Mouse (Mus musculus) midbrain, embryonic 12.5 days (tissue): ENCODE measurements around the gene Ap5s1. TPM values are rescaled to one million over a fixed set of nuclear protein-coding genes. Genes with fewer than 3 reads are reported as not detected.

Experiments used
- ATAC-seq: fragments of 200-750 bp; cut with Nextera tagmentation; 2 replicates; pipeline ENCODE4 v1.8.0; 2017; ENCODE audit warnings: low read depth, moderate TSS enrichment, moderate library complexity; ENCODE audit not compliant: low FRiP score
- H3K27ac ChIP-seq: fragments of 300-500 bp; sonication (generic); replicated peaks from 2 replicates; pipeline ENCODE4 v1.5.1; 2016; ENCODE audit warnings: mild to moderate bottlenecking
- H3K27me3 ChIP-seq: fragments of 300-500 bp; sonication (generic); 2 replicates; pipeline ENCODE4 v1.6.1; 2016; ENCODE audit warnings: mild to moderate bottlenecking
- H3K36me3 ChIP-seq: fragments of 300-500 bp; sonication (generic); 2 replicates; pipeline ENCODE4 v1.6.1; 2016
- H3K4me1 ChIP-seq: fragments of 300-500 bp; sonication (generic); 2 replicates; pipeline ENCODE4 v1.6.1; 2016
- H3K4me2 ChIP-seq: fragments of 300-500 bp; sonication (generic); replicated peaks from 2 replicates; pipeline ENCODE4 v1.6.1; 2016; ENCODE audit warnings: mild to moderate bottlenecking, moderate library complexity
- H3K4me3 ChIP-seq: fragments of 300-500 bp; sonication (generic); 2 replicates; pipeline ENCODE4 v1.5.1; 2016; ENCODE audit warnings: mild to moderate bottlenecking
- H3K9ac ChIP-seq: fragments of 300-500 bp; sonication (generic); replicated peaks from 2 replicates; pipeline ENCODE4 v1.6.1; 2016; ENCODE audit warnings: mild to moderate bottlenecking, moderate library complexity
- H3K9me3 ChIP-seq: fragments of 300-500 bp; sonication (generic); 2 replicates; pipeline ENCODE4 v1.6.1; 2016; ENCODE audit warnings: mild to moderate bottlenecking
- WGBS: fragments of 180-500 bp; shearing (Covaris S2); methylation state at CpG from one replicate; pipeline ENCODE4 v1.1.7; 2016; 5-methylcytosine and 5-hydroxymethylcytosine counted together
- polyA plus RNA-seq: library from polyadenylated mRNA; unstranded; fragments of >200 nt; fragmentation: Nextera tagmentation; extraction: Ambion mirVana; gene quantifications from 2 replicates; pipeline ENCODE4 v1.2.1, GENCODE M21; 2016

Gene Ap5s1
- polyA plus RNA-seq, 1 experiment from 2014 or later: 28.7 TPM

DNA sequence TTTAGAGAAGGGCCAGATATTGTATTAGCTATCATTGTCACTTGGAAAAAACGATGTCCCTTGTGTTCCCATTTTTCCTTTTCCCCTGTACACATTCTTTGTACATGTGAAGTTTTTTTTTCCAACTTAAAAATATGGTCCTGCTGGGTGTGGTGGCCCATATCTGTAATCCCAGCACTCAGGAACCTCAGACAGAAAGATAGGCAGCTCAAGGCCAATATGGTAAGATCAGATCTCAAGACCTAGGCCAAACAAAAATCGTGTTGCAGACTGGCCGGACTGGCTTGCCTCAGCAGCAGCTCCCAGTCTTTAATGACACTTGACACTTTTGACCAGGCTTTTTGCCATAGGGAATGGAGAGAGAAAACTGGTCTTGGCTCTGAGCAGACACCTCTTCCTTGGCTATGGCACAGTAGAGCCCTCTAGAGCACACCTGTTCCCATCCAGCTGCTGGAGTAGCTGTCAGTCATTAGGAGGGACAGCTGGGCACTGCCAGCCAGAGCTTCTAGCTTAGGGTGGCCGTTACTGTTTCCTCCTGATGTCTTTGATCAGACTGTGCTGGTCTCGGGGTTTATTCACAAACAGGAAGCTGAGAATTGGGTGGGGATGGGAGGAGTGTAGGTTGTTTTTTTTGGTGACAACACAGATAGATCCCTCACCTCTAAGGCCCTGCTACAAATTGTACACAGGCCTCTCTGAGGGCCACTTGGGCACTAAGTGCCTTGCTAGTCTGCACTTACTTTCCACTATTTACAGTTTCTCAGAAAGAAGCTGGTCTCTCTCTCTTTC is 17.2 kb upstream of the Ap5s1 start:
- Histone ChIP-seq H3K9me3 (no peaks in the 10 kb centered on the region), H3K36me3 (peaks cover 31% of the 10 kb centered on the region), H3K27me3 (no peaks in the 10 kb centered on the region), H3K9ac (peak overlapping the region; percentile 4; the same call in 1 of the 2 replicates), H3K27ac (peak overlapping the region; percentile 90), H3K4me3 (peak overlapping the region; percentile 11; the same call in 1 of the 2 replicates), H3K4me2 (peak overlapping the region; percentile 76), H3K4me1 (peaks cover 51% of the 10 kb centered on the region)
- no peak for ATAC-seq
- WGBS: 32% methylated on average over 5 of the region's 5 CpGs

DNA sequence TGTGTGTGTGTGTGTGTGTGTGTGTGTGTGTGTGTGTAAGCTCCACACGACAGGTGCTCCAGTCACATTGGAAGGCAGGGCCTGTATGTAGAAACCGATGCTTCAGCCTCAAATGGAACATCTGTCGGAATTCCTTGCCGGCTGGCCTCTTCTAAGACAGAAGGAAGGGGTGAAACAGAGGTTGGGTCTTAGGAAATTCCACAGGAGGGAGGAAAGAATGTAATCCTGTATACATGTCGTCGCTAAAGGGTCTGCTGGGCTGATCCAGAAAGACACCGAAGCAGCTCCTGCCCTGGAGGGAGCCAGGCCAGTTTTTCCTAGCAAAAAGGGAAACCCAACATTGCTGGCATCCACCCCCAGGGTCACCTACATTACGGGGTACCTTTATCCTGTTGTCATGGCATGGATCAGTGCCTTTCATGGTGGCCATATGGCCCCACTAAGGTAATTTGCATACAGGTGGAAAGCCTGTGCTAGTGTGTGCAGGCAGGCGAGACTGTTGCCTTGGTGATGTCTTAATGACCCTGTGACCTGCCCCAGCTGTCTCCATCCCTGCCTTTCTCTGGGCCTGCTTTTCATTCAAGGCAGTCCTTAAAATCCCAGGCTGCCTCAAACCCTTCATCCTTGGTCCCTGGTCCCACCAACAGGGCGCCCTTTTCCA is 16.4 kb upstream of the Ap5s1 start:
- Histone ChIP-seq H3K4me3 (peak overlapping the region; percentile 11; the same call in 1 of the 2 replicates), H3K36me3 (peaks cover 39% of the 10 kb centered on the region), H3K4me1 (peaks cover 51% of the 10 kb centered on the region), H3K9ac (0 out of 2 replicates have a peak overlapping the region, but pooled peaks have one; percentile 4), H3K27ac (peak overlapping the region; percentile 90), H3K27me3 (no peaks in the 10 kb centered on the region), H3K4me2 (peak overlapping the region; percentile 76), H3K9me3 (no peaks in the 10 kb centered on the region)
- ATAC-seq: peak; percentile 79
- WGBS: 6% methylated on average over 10 of the region's 10 CpGs

DNA sequence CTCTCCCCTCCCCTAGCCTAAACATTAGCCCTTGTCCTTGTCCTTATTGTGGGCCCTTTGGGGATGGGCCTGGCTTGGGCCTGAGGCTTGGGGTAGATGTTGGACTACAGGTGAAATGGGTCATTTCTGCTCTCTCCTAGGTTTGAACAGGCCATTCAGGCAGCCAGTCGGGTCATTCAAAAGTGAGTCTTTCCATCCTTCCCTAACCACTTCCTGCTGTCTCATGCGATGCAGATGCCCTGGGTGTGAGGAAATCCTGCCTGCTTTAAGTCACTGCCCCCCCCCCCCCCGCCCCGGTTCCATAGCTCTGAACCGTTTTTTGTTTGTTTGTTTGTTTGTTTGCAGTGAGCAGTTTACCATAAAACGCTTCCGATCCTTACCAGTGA is 15.9 kb upstream of the Ap5s1 start:
- Histone ChIP-seq H3K27ac (peak overlapping the region; percentile 90), H3K9me3 (no peaks in the 10 kb centered on the region), H3K27me3 (no peaks in the 10 kb centered on the region), H3K9ac (no peak overlapping the region), H3K36me3 (peaks cover 44% of the 10 kb centered on the region), H3K4me1 (peaks cover 50% of the 10 kb centered on the region), H3K4me3 (no peak overlapping the region), H3K4me2 (peak overlapping the region; percentile 76)
- no peak for ATAC-seq
- WGBS: 58% methylated on average over 6 of the region's 7 CpGs

DNA sequence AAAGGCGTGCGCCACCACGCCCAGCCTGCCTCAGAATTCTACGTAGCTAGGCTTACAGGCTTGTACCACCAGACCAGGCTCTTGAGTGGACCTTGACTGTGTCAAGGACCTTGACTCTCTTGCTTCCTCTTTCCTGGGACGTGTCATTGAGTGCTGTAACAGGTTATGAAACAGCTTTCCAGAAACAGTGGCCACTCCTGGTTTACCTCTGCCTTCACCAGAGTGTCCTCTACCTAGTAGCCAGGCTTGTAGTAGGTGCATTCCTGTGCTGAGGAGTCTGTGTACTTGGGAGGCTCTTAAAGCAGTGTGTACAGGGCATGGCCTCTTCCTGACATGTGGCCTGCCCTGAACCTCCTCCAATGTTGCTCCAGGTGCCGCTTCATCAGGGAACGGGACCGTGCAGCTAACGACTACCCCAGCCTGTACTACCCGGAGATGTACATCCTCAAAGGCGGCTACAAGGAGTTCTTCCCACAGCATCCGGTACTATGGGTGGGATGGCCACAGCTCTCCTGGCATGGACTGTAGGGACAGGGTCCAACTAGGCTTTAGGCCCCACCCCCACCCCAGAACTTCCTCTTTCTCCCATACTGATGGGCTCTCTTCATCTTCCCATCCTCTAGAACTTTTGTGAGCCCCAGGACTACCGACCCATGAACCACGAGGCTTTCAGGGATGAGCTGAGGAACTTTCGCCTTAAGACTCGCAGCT is 10.1 kb upstream of the Ap5s1 start:
- ATAC-seq: no peak
- Histone ChIP-seq H3K9me3 (no peaks in the 10 kb centered on the region), H3K36me3 (peaks cover 76% of the 10 kb centered on the region), H3K27ac (no peak overlapping the region), H3K27me3 (no peaks in the 10 kb centered on the region), H3K9ac (no peak overlapping the region), H3K4me1 (peaks cover under 1% of the 10 kb centered on the region; the same call in 1 of the 2 replicates), H3K4me3 (no peak overlapping the region), H3K4me2 (no peak overlapping the region)
- 91% methylated on average over 16 of the region's 16 CpGs for WGBS

DNA sequence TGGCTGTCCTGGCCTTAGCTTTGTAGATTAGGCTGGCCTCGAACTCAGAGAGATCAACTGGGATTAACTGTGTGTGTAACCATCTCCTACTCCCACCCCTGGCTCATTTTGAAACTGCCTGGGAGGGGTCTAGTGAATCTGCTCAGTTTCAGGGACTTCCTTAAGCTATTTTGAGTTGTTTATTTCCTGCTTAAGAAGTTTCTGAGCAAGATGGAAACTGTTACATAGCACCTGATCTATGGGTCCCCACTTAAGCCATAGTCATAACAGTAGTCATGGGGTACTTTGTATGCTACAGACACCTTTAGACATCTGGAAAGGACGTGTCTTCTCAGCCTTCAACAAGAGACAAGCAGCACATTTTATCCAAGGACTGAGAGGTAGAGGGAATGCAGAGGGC is 6.2 kb upstream of the Ap5s1 start:
- H3K9ac ChIP-seq: no peak overlapping the region
- no peak overlapping the region for H3K4me2 ChIP-seq
- H3K9me3 ChIP-seq: no peaks in the 10 kb centered on the region
- 82% methylated on average over 2 of the region's 2 CpGs for WGBS
- peaks cover 39% of the 10 kb centered on the region for H3K36me3 ChIP-seq
- no peaks in the 10 kb centered on the region for H3K4me1 ChIP-seq
- no peaks in the 10 kb centered on the region for H3K27me3 ChIP-seq
- H3K27ac ChIP-seq: no peak overlapping the region
- ATAC-seq: no peak
- no peak overlapping the region for H3K4me3 ChIP-seq

DNA sequence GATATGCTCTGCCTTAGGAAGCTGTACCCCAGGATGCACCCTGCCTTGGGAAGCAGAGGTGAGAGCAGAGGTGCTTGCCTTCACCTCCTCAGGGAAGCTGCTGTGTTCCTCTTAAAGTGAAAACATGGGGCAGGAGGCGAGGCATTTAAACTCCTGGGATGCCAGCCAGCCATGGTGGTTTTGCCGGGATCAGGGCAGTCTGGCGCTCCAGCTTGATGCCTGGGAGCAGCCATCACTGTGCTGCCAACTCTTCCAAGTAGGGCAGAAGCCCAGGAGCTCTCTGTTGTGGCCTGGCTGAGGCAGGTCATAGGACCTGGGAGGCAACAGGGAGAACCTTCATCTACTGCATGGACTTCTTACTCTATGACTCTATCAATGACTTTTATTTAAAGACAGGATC is 5.6 kb upstream of the Ap5s1 start:
- H3K4me1 ChIP-seq: no peaks in the 10 kb centered on the region
- H3K27ac ChIP-seq: no peak overlapping the region
- WGBS: 100% methylated on average over 3 of the region's 3 CpGs
- ATAC-seq: no peak
- H3K27me3 ChIP-seq: no peaks in the 10 kb centered on the region
- H3K4me3 ChIP-seq: no peak overlapping the region
- H3K9me3 ChIP-seq: no peaks in the 10 kb centered on the region
- H3K4me2 ChIP-seq: no peak overlapping the region
- H3K9ac ChIP-seq: no peak overlapping the region
- H3K36me3 ChIP-seq: peaks cover 33% of the 10 kb centered on the region

DNA sequence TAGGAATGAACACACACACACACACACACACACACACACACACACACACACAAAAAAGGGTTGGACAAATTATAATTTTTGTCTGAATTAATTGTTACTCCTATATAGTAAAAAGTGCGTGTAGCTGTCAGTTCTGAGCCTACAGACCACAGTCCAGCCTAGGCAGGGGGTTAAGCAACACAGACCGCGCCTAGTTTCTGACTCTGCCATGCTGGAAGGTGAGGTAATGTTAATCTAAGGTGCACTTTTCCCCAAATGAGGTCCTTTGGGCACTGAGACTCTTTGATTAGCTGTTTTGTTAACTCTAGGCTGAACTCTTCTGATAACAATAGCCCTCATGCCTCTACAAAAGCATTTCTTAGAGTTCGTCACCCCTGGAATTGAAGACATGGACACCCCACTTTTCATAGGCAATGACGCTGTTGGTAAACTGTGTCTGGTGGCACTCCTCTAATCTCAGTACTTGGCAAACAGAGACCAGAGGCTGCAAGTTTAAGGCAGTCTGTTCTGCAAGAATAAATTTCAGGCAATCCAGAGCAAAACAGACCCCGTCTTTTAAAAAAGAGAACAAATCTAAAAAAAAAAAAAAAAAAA is 3.0 kb upstream of the Ap5s1 start:
- H3K9ac ChIP-seq: no peak overlapping the region
- no peaks in the 10 kb centered on the region for H3K4me1 ChIP-seq
- no peaks in the 10 kb centered on the region for H3K9me3 ChIP-seq
- H3K4me3 ChIP-seq: no peak overlapping the region
- H3K36me3 ChIP-seq: peaks cover 14% of the 10 kb centered on the region
- no peak overlapping the region for H3K27ac ChIP-seq
- H3K4me2 ChIP-seq: no peak overlapping the region
- no peaks in the 10 kb centered on the region for H3K27me3 ChIP-seq
- WGBS: 89% methylated on average over 6 of the region's 6 CpGs
- ATAC-seq: no peak

DNA sequence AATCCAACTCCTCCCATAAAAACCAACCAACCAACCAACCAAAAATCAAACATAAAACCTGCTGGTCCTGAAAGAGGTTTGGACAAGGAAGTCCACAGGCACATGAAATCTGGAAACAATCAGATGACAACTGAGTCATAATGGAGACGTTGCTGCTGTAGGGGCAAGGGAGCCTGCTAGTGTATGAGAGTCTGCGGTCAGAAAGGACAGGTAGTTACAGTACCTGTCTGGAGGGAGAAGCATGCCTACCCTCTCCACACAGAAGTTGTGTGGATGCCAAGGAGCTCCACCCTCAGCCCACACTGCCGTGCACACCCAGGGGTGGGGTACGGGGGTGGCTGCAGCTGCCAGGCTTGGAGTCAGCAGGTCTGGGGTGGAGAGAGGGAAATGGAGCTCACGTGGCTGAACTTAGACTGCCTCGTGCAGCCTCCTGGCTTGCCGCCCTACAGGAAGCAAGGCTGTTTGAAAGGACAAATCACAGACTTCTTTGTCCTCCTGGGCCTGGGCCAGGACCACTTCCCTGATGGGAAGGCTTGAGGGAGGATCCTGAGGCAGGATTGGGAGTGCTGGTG is 2.4 kb upstream of the Ap5s1 start:
- no peak overlapping the region for H3K4me2 ChIP-seq
- H3K36me3 ChIP-seq: peaks cover 8% of the 10 kb centered on the region
- H3K9ac ChIP-seq: no peak overlapping the region
- H3K27ac ChIP-seq: no peak overlapping the region
- ATAC-seq: no peak
- no peak overlapping the region for H3K4me3 ChIP-seq
- 62% methylated on average over 7 of the region's 7 CpGs for WGBS
- no peaks in the 10 kb centered on the region for H3K27me3 ChIP-seq
- peaks cover 3% of the 10 kb centered on the region; the same call in 1 of the 2 replicates for H3K4me1 ChIP-seq
- H3K9me3 ChIP-seq: no peaks in the 10 kb centered on the region

DNA sequence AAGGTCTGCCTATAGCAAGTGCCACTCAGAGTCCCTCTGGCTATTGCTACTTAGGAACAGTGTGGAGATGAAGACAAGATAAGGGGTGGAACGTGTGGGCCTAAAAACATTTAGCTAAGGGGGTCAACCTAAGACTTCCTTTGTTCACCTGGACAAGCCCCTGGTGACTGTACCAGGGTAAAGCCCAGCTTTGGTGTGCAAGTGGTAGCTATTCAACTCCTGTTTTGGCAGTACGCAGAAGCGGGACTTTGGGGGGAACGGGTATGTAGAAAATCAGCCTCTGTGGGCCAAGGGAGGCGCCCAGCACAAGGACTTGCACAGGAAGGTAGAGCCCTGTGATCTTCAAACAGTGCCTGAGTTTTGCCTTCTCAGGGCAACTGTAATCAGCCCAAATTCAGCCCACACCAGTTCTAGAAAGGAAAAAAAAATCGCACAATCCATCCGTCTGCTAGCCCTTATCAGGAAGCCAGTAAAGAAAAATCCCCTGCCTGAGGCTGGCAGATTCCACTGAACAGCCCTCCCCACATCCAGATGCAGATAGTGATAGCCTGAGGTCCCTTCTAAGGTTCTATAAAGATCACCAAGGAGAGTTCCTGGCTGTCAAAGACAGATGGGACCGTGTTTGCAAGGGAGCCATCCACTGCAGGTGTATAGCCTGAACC is 1.2 kb upstream of the Ap5s1 start:
- peaks cover 6% of the 10 kb centered on the region for H3K4me1 ChIP-seq
- H3K4me3 ChIP-seq: no peak overlapping the region
- H3K4me2 ChIP-seq: no peak overlapping the region
- no peaks in the 10 kb centered on the region for H3K27me3 ChIP-seq
- ATAC-seq: no peak
- H3K27ac ChIP-seq: no peak overlapping the region
- no peak overlapping the region for H3K9ac ChIP-seq
- H3K9me3 ChIP-seq: no peaks in the 10 kb centered on the region
- no peaks in the 10 kb centered on the region for H3K36me3 ChIP-seq
- 91% methylated on average over 8 of the region's 8 CpGs for WGBS

DNA sequence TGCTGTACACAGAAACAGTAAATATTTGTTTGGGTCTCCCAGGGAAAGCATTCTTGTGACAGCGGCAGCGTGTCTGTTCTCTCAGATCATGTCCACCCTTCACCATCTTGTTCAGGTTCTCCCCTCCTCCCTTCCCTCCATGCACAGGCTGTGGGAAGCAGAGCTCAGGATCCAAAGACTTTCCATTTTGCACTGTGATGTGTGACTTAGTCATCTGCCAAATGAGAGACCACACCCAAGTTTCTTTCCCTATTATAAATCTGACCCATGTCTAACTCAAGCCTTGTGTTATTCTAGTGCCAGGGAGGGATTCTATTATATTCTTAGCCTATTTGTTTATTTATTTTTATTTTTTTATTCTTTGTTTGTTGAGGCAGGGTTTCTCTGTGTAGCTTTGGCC is 1.5 kb downstream of the Ap5s1 start:
- Histone ChIP-seq H3K9me3 (no peaks in the 10 kb centered on the region), H3K27me3 (no peaks in the 10 kb centered on the region), H3K4me1 (peaks cover 16% of the 10 kb centered on the region), H3K27ac (no peak overlapping the region), H3K36me3 (peaks cover 10% of the 10 kb centered on the region), H3K9ac (no peak overlapping the region), H3K4me2 (no peak overlapping the region), H3K4me3 (no peak overlapping the region)
- WGBS: 94% methylated on average over 2 of the region's 2 CpGs
- ATAC-seq: no peak

DNA sequence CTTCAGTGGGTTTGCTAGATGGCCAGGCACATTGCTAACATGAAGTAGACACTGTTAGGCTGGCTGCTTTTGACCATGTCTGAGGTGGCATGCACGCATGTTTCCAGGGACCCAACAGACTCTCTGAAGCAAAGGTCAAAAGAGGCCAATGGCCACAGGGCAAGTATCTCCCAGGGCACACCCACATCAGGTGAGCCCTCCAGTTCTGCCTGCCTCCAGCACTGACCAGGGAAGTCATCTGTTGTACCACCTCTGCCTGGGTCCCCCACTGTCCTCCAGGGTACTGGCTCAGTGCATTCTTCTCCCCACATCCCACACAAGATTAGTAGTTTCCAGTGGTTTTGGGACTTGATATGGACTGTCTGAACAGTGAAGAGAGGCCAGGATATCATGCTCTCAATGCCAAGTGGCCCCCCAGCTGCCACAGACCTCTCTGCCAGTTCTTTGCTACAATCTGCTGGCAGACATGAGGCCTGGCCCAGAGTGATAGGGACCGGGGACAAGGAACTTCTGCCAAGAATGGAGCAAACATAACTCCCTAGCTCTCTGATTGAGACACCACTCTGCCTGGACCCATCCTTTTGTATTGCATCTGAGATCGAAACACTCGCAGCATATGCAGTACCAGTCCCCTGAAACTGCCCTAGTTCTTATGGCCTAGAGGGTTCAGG is 2.4 kb downstream of the Ap5s1 start:
- H3K4me3 ChIP-seq: peak overlapping the region; percentile 64
- peak overlapping the region; percentile 57; the same call in 1 of the 2 replicates for H3K9ac ChIP-seq
- no peak for ATAC-seq
- H3K36me3 ChIP-seq: peaks cover 12% of the 10 kb centered on the region
- no peaks in the 10 kb centered on the region for H3K27me3 ChIP-seq
- H3K4me2 ChIP-seq: peak overlapping the region; percentile 54
- WGBS: 68% methylated on average over 4 of the region's 4 CpGs
- H3K9me3 ChIP-seq: no peaks in the 10 kb centered on the region
- H3K4me1 ChIP-seq: peaks cover 16% of the 10 kb centered on the region
- peak overlapping the region; percentile 88 for H3K27ac ChIP-seq
